Comparison of ENCODE assay signal across 9 mouse cellular contexts in the genomic region with DNA sequence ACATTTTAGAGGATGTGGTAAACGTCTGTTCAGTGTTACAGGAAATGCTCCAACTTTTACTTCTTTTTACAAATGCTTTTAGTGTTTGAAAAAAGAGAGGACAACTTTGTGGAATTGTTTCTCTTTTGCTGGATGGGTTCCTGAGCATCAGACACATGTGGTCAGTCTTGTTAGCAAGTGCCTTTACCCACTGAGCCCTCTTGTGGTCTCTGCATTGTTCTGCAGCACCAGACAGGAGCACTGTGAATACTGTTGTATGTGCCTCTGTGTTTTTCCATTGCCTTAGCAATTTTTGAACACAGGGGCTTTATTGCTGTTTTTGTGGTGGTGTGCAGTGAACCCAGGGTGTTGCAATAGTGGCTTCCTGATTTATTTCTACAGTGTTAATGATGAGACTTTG. TPM values are rescaled to one million over a fixed set of nuclear protein-coding genes. Genes with fewer than 3 reads are reported as not detected.
DNase-seq lines count a peak whose midpoint lies in the region; ATAC-seq and TF ChIP-seq lines count a peak whose summit lies in the region.
"Had no signal": no experiment of that assay in that cellular context is flagged by ENCODE, and none has a peak within 500 bp of the region (broad histone marks: within the 10 kb centered on the region; RNA-seq: fewer than 3 reads in every experiment).

No protein-coding gene starts in this region.

- no peak overlapping the region for H3K27ac ChIP-seq in layer of hippocampus, adult 2 months
- no peak overlapping the region for H3K27ac ChIP-seq in kidney, embryonic 15.5 days
- H3K27ac ChIP-seq in midbrain, postnatal 0 days (ENCODE audit: low read depth, low read length), result no peak overlapping the region

- H3K27me3 ChIP-seq in kidney, embryonic 15.5 days, result no peaks in the 10 kb centered on the region
- no peaks in the 10 kb centered on the region for H3K27me3 ChIP-seq in midbrain, postnatal 0 days (ENCODE audit: insufficient read depth, low read length)
- H3K27me3 ChIP-seq: megakaryocyte, embryonic 14.5 days had no signal

- ATAC-seq in kidney, embryonic 15.5 days (replicated peaks; ENCODE audit: low FRiP score), result peak; percentile 79; the same call in 1 of the 2 replicates
- ATAC-seq in midbrain, postnatal 0 days (ENCODE audit: low FRiP score), result no peak

- WGBS in kidney, embryonic 15.5 days, result 66% methylated on average over 1 of the region's 1 CpGs
- WGBS in midbrain, postnatal 0 days, result 50% methylated on average over 1 of the region's 1 CpGs

- H3K4me1 ChIP-seq in kidney, embryonic 15.5 days, result no peaks in the 10 kb centered on the region
- H3K4me1 ChIP-seq in midbrain, postnatal 0 days (ENCODE audit: insufficient read depth, low read length), result no peaks in the 10 kb centered on the region

- no peaks in the 10 kb centered on the region for H3K9me3 ChIP-seq in kidney, embryonic 15.5 days (replicated peaks)
- no peaks in the 10 kb centered on the region for H3K9me3 ChIP-seq in midbrain, postnatal 0 days (ENCODE audit: low read length)
- H3K9me3 ChIP-seq: megakaryocyte, embryonic 14.5 days had no signal

- H3K9ac ChIP-seq in kidney, embryonic 15.5 days, result no peak overlapping the region
- H3K9ac ChIP-seq in midbrain, postnatal 0 days (replicated peaks; ENCODE audit: low read length, poor library complexity, severe bottlenecking), result no peak overlapping the region

- DNase-seq in layer of hippocampus, adult 2 months (ENCODE audit: low spot score in 2 of 2), result peak in 1 of 2 experiments; percentile 24
- DNase-seq in layer of hippocampus, adult 8-10 months (ENCODE audit: low spot score in 2 of 2), result no peak
- DNase-seq in MN1 (ENCODE audit: low spot score), result peak; percentile 74
- peak; percentile 61 for DNase-seq in embryo, embryonic 11 days
- DNase-seq in midbrain, postnatal 0 days (ENCODE audit: low spot score), result peak; percentile 77
- DNase-seq in thymus, postnatal 10 days (ENCODE audit: low spot score in 2 of 2), result no peak
- DNase-seq in layer of hippocampus, postnatal 36 days, result no peak

- peaks cover 79% of the 10 kb centered on the region for H3K36me3 ChIP-seq in kidney, embryonic 15.5 days
- peaks cover 36% of the 10 kb centered on the region for H3K36me3 ChIP-seq in midbrain, postnatal 0 days (ENCODE audit: insufficient read depth, low read length)

- H3K4me3 ChIP-seq in layer of hippocampus, adult 2 months, result no peak overlapping the region
- no peak overlapping the region for H3K4me3 ChIP-seq in kidney, embryonic 15.5 days (replicated peaks)
- H3K4me3 ChIP-seq in midbrain, postnatal 0 days (ENCODE audit: low read depth, low read length), result no peak overlapping the region
- H3K4me3 ChIP-seq: megakaryocyte, embryonic 14.5 days had no signal

- TF ChIP-seq CTCF in layer of hippocampus, adult 2 months (conservative IDR thresholded peaks at IDR 0.05), result peak; percentile 80
- TF ChIP-seq CTCF in midbrain, postnatal 0 days (IDR thresholded peaks at IDR 0.05), result peak; percentile 83

- H3K4me2 ChIP-seq in kidney, embryonic 15.5 days, result no peak overlapping the region
- no peak overlapping the region for H3K4me2 ChIP-seq in midbrain, postnatal 0 days (ENCODE audit: low read depth, low read length, poor library complexity, severe bottlenecking)

RNA-seq across cellular contexts. Expression of a gene that starts 39.4 kb away (rescaled TPM):
- total RNA-seq in layer of hippocampus, adult 2 months (2021), result 10 to 100 TPM; 36.4 to 36.8 TPM
- 10 to 100 TPM; 37.0 to 52.4 (median 45.1) TPM for total RNA-seq in layer of hippocampus, adult 8-10 months (2022)
- 288 and 292 TPM in 2 replicates for polyA plus RNA-seq in kidney, embryonic 15.5 days (2015; fragmentation: Nextera tagmentation; extraction: Ambion mirVana)
- total RNA-seq in midbrain, postnatal 0 days (2014; rRNA removed), result 56.1 and 71.8 TPM in 2 replicates
- polyA plus RNA-seq in midbrain, postnatal 0 days (2015; fragmentation: Nextera tagmentation; extraction: Ambion mirVana), result 57.6 and 59.7 TPM in 2 replicates
- 10 to 100 TPM; 42.7 to 45.3 TPM for total RNA-seq in layer of hippocampus, postnatal 36 days (2021)

Comparison
In these comparisons a context has a peak if more than half of its experiments do, and no peak if none do; other contexts are left out.
1. DNase-seq: peak in MN1 (single experiment), embryo, embryonic 11 days (single experiment) and midbrain, postnatal 0 days (single experiment); none in layer of hippocampus, adult 8-10 months (0 of 2), thymus, postnatal 10 days (0 of 2) and layer of hippocampus, postnatal 36 days (0 of 2).